Mouse (Mus musculus) heart, embryonic 12.5 days (tissue): ENCODE data around the gene Col6a6. TPM values are rescaled to one million over a fixed set of nuclear protein-coding genes. Genes with fewer than 3 reads are reported as not detected.

ENCODE experiments used
- ATAC-seq: fragments of 200-750 bp; cut with Nextera tagmentation; 2 replicates; pipeline ENCODE4 v1.8.0; 2017; ENCODE audit warnings: moderate TSS enrichment, moderate library complexity; ENCODE audit not compliant: insufficient number of reproducible peaks, low FRiP score
- H3K27ac ChIP-seq: fragments of 300-500 bp; sonication (generic); 2 replicates; pipeline ENCODE4 v1.5.1; 2016; ENCODE audit warnings: mild to moderate bottlenecking, moderate library complexity; ENCODE audit not compliant: poor library complexity, severe bottlenecking
- H3K27me3 ChIP-seq: fragments of 300-500 bp; sonication (generic); replicated peaks from 2 replicates; pipeline ENCODE4 v1.6.1; 2016; ENCODE audit warnings: mild to moderate bottlenecking, moderate library complexity
- H3K36me3 ChIP-seq: fragments of 300-500 bp; sonication (generic); 2 replicates; pipeline ENCODE4 v1.6.1; 2016; ENCODE audit warnings: mild to moderate bottlenecking, moderate library complexity
- H3K4me1 ChIP-seq: fragments of 300-500 bp; sonication (generic); replicated peaks from 2 replicates; pipeline ENCODE4 v1.6.1; 2016; ENCODE audit warnings: mild to moderate bottlenecking
- H3K4me2 ChIP-seq: fragments of 300-500 bp; sonication (generic); 2 replicates; pipeline ENCODE4 v1.6.1; 2016; ENCODE audit warnings: mild to moderate bottlenecking, moderate library complexity
- H3K4me3 ChIP-seq: fragments of 300-500 bp; sonication (generic); 2 replicates; pipeline ENCODE4 v1.5.1; 2016; ENCODE audit warnings: mild to moderate bottlenecking
- H3K9ac ChIP-seq: fragments of 300-500 bp; sonication (generic); 2 replicates; pipeline ENCODE4 v1.6.1; 2016; ENCODE audit warnings: mild to moderate bottlenecking, moderate library complexity
- H3K9me3 ChIP-seq: fragments of 300-500 bp; sonication (generic); replicated peaks from 2 replicates; pipeline ENCODE4 v1.6.1; 2016; ENCODE audit warnings: mild to moderate bottlenecking, moderate library complexity
- WGBS: fragments of 180-500 bp; shearing (Covaris S2); methylation state at CpG from one replicate; pipeline ENCODE4 v1.1.7; 2016; 5-methylcytosine and 5-hydroxymethylcytosine counted together
- polyA plus RNA-seq: library from polyadenylated mRNA; unstranded; fragments of >200 nt; fragmentation: Nextera tagmentation; extraction: Ambion mirVana; gene quantifications from 2 replicates; pipeline ENCODE4 v1.2.1, GENCODE M21; 2016

Gene Col6a6
- polyA plus RNA-seq, 1 experiment from 2014 or later, result 1.6 TPM

DNA sequence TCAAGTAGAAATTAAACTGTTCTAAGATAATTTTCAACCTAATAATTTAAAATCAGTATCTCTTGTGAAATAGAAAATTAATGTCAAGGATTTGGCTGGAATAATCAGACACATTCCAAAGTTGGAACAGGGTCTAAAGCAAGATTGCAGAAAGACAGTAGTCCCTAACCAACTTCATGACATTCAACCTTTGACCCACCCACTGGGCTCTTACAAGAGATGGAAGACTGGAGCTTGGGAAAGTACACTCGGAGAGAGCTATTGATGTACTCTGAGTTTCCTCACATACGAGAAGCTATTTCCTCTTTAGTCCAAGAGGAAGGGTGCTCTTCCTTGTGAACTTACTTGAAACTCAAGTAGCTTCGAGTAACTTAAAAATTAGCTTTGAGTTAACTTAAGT lies 56.6 kb downstream of the Col6a6 start:
- peaks cover 14% of the 10 kb centered on the region for H3K4me1 ChIP-seq
- no peaks in the 10 kb centered on the region for H3K27me3 ChIP-seq
- no peak for ATAC-seq
- 0 out of 2 replicates have a peak, but pooled peaks cover 2% of the 10 kb centered on the region for H3K9me3 ChIP-seq
- H3K27ac ChIP-seq, result no peak overlapping the region
- H3K4me2 ChIP-seq, result no peak overlapping the region
- H3K36me3 ChIP-seq, result no peaks in the 10 kb centered on the region
- WGBS, result 74% methylated on average over 3 of the region's 3 CpGs
- no peak overlapping the region for H3K9ac ChIP-seq
- no peak overlapping the region for H3K4me3 ChIP-seq

DNA sequence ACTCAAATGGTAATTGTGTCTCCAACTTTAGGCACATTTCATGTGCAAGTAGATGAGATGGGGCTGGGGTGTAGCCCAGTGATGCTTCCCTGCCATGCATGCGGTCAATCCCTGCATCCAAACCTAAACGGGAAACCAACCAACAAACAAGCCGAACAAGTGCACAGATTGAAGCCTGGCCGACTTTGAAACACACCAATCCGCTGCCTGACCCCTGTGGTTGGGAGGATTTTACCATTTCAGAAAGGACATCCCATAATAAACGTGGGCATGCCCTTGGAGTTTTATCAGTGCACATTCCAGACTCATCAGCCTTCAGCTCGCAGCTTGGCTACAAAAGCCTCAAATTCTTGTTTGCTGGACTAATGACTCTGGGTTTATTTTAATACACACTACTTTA lies 57.3 kb downstream of the Col6a6 start:
- Histone ChIP-seq H3K4me1 (peaks cover 14% of the 10 kb centered on the region), H3K9me3 (no peaks in the 10 kb centered on the region), H3K4me3 (no peak overlapping the region), H3K36me3 (no peaks in the 10 kb centered on the region), H3K4me2 (no peak overlapping the region), H3K27me3 (no peaks in the 10 kb centered on the region), H3K27ac (no peak overlapping the region), H3K9ac (no peak overlapping the region)
- ATAC-seq, result no peak
- WGBS, result 51% methylated on average over 7 of the region's 7 CpGs

DNA sequence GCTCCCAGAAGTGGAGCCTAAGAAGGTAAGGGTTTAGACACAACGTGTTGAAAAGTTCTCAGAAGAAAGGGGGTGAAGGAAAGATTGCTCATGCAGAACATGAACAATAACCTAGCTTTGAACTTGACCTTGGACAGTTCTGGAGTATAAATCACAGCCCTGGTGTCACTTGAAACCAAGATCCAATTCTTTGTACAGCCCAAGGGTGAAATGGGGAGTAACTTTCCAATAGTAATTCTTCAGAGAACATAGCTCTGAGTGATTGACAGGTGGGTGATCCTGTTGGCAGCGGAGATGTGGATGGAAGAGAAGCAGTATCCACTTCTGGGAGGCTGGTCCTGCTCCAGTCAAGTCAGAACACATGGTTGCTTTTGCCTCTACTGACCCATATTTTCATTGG lies 62.1 kb downstream of the Col6a6 start:
- Histone ChIP-seq H3K4me1 (peaks cover 12% of the 10 kb centered on the region), H3K27me3 (no peaks in the 10 kb centered on the region), H3K4me2 (no peak overlapping the region), H3K36me3 (no peaks in the 10 kb centered on the region), H3K9me3 (no peaks in the 10 kb centered on the region), H3K27ac (no peak overlapping the region), H3K4me3 (no peak overlapping the region), H3K9ac (no peak overlapping the region)
- WGBS, result 83% methylated on average over 2 of the region's 2 CpGs
- no peak for ATAC-seq

DNA sequence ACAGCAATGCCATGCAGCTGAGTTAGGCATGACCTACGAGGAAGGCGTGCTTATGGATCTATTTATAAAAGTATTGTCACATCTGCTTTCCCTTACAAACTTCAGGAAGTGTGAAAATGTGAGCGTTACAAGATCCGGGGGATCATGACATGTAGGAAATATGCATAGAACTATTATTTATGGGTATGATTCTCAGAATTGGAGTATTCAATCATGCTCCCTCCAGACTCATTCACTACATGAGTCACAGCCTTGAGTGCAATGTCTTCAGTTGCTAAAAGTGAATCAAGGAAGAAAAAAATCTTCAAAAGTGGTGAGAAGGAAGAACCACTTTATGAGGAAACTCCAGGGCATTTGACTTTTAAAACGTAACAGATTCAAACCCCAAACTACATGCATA lies 63.3 kb downstream of the Col6a6 start:
- ATAC-seq, result no peak
- Histone ChIP-seq H3K9ac (no peak overlapping the region), H3K27me3 (no peaks in the 10 kb centered on the region), H3K4me1 (peaks cover 4% of the 10 kb centered on the region), H3K9me3 (no peaks in the 10 kb centered on the region), H3K36me3 (no peaks in the 10 kb centered on the region), H3K4me3 (no peak overlapping the region), H3K4me2 (no peak overlapping the region), H3K27ac (no peak overlapping the region)
- 69% methylated on average over 5 of the region's 5 CpGs for WGBS

DNA sequence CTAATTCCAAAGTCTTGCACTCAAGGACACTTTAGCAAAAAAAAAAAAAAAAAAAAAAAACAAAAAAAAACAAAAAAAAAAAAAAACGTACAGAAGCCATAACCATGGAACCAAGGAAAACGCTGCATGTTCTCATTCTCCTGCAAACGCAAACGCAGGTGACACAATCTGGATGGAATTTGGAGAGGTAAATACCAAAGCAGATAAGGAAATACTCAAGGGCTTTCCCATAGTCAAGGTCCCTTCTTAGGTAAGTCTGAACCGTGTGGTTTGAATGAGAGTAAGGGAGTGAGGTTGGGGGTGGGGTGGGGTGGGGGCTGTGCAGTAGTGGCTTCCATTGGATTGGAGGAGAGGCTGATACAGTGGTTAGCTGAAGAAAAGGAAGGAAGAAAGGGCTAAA lies 63.8 kb downstream of the Col6a6 start:
- WGBS, result 32% methylated on average over 5 of the region's 5 CpGs
- ATAC-seq, result no peak
- no peaks in the 10 kb centered on the region for H3K9me3 ChIP-seq
- H3K36me3 ChIP-seq, result no peaks in the 10 kb centered on the region
- no peak overlapping the region for H3K27ac ChIP-seq
- no peak overlapping the region for H3K9ac ChIP-seq
- no peak overlapping the region for H3K4me2 ChIP-seq
- H3K4me1 ChIP-seq, result peaks cover 4% of the 10 kb centered on the region
- no peak overlapping the region for H3K4me3 ChIP-seq
- H3K27me3 ChIP-seq, result no peaks in the 10 kb centered on the region

DNA sequence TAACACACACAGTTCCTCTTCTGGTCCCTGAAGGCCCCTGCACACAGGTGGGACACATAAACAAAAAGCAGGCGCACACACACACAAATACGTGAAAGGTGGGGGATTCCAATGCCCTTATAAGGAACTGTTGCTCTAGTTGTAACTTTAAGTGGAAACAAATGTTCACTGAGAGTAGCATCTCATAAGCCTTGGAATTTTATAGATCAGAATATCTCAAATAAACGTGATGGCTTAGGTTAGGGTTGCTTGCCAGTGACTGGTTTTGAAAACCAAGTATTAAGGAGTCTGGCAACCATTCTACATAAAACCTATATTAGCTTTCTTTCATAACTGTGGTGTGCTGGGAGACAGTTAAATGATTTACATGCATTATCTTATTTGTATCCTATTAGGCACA lies 64.3 kb downstream of the Col6a6 start:
- no peak overlapping the region for H3K27ac ChIP-seq
- peaks cover 4% of the 10 kb centered on the region for H3K4me1 ChIP-seq
- H3K9ac ChIP-seq, result no peak overlapping the region
- no peaks in the 10 kb centered on the region for H3K27me3 ChIP-seq
- H3K4me3 ChIP-seq, result no peak overlapping the region
- H3K9me3 ChIP-seq, result no peaks in the 10 kb centered on the region
- WGBS, result 80% methylated on average over 3 of the region's 3 CpGs
- H3K4me2 ChIP-seq, result no peak overlapping the region
- H3K36me3 ChIP-seq, result no peaks in the 10 kb centered on the region
- no peak for ATAC-seq

DNA sequence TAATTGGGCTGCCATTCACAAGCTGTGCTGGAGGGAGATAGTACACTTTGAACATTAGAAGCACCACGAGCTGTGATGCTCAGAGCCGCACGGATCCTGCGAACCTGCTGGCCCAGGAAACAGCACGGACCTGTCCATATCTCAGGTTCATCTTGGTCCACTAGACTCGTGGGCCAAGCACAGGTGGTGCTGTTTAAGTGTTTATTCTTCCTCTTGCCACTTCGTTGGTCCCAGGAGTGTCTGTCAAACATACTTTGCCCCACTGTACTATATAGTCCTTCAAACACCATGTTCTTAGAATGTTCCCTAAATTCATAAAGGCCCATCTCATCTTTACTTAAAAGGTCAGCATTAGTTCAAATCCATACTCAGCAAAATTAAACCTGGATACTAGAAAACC lies 65.7 kb downstream of the Col6a6 start:
- no peak overlapping the region for H3K27ac ChIP-seq
- H3K36me3 ChIP-seq, result no peaks in the 10 kb centered on the region
- H3K9me3 ChIP-seq, result no peaks in the 10 kb centered on the region
- no peak overlapping the region for H3K9ac ChIP-seq
- no peak overlapping the region for H3K4me3 ChIP-seq
- WGBS, result 86% methylated on average over 7 of the region's 7 CpGs
- no peak for ATAC-seq
- peaks cover 4% of the 10 kb centered on the region for H3K4me1 ChIP-seq
- H3K27me3 ChIP-seq, result no peaks in the 10 kb centered on the region
- H3K4me2 ChIP-seq, result no peak overlapping the region

DNA sequence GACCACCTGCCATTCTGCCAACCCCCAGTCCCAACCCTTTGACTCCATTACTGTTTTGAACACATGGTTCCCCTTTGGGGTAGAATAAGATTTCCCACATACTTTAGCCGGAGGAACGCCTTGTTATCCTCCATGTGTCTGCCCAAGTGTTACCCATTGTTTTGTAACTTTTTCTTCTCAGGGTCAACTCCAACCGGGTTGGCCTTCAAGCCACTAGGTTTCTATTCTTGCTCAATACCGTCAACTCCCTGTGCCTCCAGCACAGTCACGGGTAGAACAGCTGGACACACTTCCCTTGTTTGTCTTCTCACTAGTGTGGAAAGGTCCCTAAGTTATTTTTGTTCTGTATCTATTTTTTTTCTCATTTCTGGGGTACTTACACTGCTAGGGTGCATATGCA lies 69.1 kb downstream of the Col6a6 start:
- no peak overlapping the region for H3K9ac ChIP-seq
- WGBS, result 79% methylated on average over 5 of the region's 5 CpGs
- H3K27me3 ChIP-seq, result no peaks in the 10 kb centered on the region
- no peaks in the 10 kb centered on the region for H3K36me3 ChIP-seq
- no peaks in the 10 kb centered on the region for H3K9me3 ChIP-seq
- H3K27ac ChIP-seq, result no peak overlapping the region
- no peak overlapping the region for H3K4me3 ChIP-seq
- no peaks in the 10 kb centered on the region for H3K4me1 ChIP-seq
- ATAC-seq, result no peak
- no peak overlapping the region for H3K4me2 ChIP-seq

DNA sequence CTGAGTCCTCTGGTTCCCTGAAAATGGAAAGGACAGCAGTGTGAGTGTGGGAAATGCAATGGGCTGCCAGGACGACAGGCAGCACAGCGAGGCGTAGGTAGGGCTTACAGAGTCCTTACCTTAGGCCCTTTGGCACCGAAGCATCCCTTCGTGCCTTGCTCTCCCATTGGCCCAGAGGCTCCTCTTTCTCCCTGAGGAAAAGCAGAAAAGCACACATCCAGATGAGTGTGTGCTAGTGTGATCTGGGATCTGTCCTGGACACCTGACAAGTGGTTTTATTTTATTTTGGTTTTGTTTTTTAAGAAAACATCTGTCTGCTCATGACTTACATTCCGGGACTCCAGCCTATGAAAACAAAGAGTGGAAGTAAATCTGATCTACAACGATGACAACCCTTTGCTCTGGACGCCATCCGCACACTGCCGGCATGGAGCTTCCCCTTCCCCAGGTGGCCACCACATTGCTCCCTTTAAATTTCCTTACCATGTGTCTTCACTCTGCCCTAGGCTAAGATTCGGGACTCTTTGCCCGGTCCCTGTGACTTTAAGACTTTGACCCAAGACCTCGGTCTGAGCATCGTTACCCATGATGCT lies 69.7 kb downstream of the Col6a6 start:
- Histone ChIP-seq H3K27ac (no peak overlapping the region), H3K36me3 (no peaks in the 10 kb centered on the region), H3K9me3 (no peaks in the 10 kb centered on the region), H3K4me3 (no peak overlapping the region), H3K4me1 (no peaks in the 10 kb centered on the region), H3K4me2 (no peak overlapping the region), H3K9ac (no peak overlapping the region), H3K27me3 (no peaks in the 10 kb centered on the region)
- 75% methylated on average over 14 of the region's 14 CpGs for WGBS
- ATAC-seq, result no peak

DNA sequence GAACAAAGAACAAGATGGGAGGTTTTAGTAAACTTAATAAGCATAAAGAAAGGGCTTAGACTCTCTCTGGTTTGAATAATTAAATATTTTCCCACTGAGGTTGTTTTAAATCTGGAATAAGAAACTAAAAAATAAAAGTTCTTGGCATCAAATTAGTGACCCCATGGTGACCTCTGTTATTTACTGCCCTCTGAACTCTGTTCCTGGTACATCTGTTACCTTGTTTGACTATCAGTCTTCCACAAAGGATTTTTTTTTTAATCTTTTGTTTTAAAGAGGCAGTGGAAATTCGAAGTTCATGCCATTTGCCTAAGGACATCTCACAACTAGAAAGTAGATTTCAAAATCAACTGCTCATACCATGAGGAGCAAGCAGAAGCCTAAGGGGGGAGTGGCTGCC lies 73.7 kb downstream of the Col6a6 start:
- no peak for ATAC-seq
- H3K9ac ChIP-seq, result no peak overlapping the region
- H3K4me1 ChIP-seq, result no peaks in the 10 kb centered on the region
- H3K36me3 ChIP-seq, result no peaks in the 10 kb centered on the region
- no peak overlapping the region for H3K4me3 ChIP-seq
- H3K4me2 ChIP-seq, result no peak overlapping the region
- H3K27me3 ChIP-seq, result no peaks in the 10 kb centered on the region
- H3K27ac ChIP-seq, result no peak overlapping the region
- 43% methylated on average over 1 of the region's 1 CpGs for WGBS
- no peaks in the 10 kb centered on the region for H3K9me3 ChIP-seq

DNA sequence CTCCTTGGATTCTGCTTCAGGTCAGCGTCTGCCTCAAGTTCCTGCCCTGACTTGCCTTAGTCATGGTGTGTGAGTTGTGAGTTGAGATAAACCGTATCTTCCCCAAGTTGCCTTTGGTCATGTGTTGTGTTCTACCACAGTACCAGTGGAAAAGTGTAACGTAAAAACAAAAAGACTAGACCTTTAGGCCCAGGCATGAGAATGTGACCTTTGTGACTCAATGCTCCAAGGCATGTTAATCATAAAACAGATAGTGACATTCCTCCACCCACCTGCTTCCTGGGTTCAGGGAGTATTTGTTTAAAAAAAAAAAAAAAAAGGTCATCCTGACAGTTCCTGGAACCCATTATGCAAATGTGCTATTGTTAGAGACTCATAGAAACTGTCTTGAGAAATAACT lies 82.1 kb downstream of the Col6a6 start:
- H3K27me3 ChIP-seq, result no peaks in the 10 kb centered on the region
- no peak overlapping the region for H3K4me3 ChIP-seq
- no peak overlapping the region for H3K9ac ChIP-seq
- WGBS, result 82% methylated on average over 3 of the region's 3 CpGs
- no peak overlapping the region for H3K27ac ChIP-seq
- no peak overlapping the region for H3K4me2 ChIP-seq
- H3K9me3 ChIP-seq, result peaks cover 11% of the 10 kb centered on the region
- ATAC-seq, result no peak
- H3K4me1 ChIP-seq, result no peaks in the 10 kb centered on the region
- no peaks in the 10 kb centered on the region for H3K36me3 ChIP-seq

DNA sequence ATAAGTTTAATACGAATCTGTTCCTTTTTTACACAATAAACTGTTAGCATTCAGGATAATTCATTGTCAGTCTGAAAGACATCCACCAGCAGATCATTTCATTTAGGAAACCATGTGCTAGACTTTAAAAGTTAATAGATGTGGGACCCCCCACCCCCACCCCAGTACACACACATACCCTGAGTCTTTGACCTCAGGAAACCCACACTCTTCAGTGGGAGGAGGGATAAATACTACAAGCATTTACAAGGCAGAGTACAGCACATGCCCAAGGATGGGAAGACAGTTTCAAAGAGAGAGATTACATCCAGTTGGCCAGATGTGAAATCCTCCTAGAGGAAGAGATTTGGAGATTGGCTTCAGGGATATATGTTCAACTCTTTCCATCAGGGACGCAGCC lies 87.5 kb downstream of the Col6a6 start:
- Histone ChIP-seq H3K36me3 (no peaks in the 10 kb centered on the region), H3K9me3 (no peaks in the 10 kb centered on the region; the same call in 1 of the 2 replicates), H3K27ac (no peak overlapping the region), H3K27me3 (no peaks in the 10 kb centered on the region), H3K9ac (no peak overlapping the region), H3K4me3 (no peak overlapping the region), H3K4me2 (no peak overlapping the region), H3K4me1 (no peaks in the 10 kb centered on the region)
- no peak for ATAC-seq
- 79% methylated on average over 2 of the region's 2 CpGs for WGBS
